Mouse (Mus musculus): ENCODE results near the gene Car5a. TPM values are rescaled to one million over a fixed set of nuclear protein-coding genes. Genes with fewer than 3 reads are reported as not detected.

Gene Car5a
- total and polyA plus RNA-seq, 2 experiments: 92.0 to 203 TPM

GRCm38 (mm10) chr8:121903977-121904376, 40.7 kb downstream of the Car5a start:
- H3K27me3 ChIP-seq (ENCODE audit: control insufficient read depth, insufficient read depth, low read length): no peaks in the 10 kb centered on the region
- TF ChIP-seq POLR2A (IDR thresholded peaks at IDR 0.05; ENCODE audit: extremely low read depth, insufficient read depth, low read length) (no peak), CTCF (IDR thresholded peaks at IDR 0.05; ENCODE audit: low read depth, low read length) (no peak)
- no peak overlapping the region for H3K9ac ChIP-seq (ENCODE audit: low read depth, low read length)
- H3K4me3 ChIP-seq (ENCODE audit: insufficient read depth, low read depth, low read length): no peak overlapping the region
- 84% methylated on average over 6 of the region's 6 CpGs for WGBS
- no peaks in the 10 kb centered on the region; the same call in 1 of the 2 replicates for H3K79me2 ChIP-seq (ENCODE audit: control insufficient read depth, insufficient read depth, low read length)
- no peak overlapping the region for H3K27ac ChIP-seq (replicated peaks; ENCODE audit: insufficient read depth, low read depth, low read length)
- peaks cover 4% of the 10 kb centered on the region for H3K4me1 ChIP-seq (ENCODE audit: control insufficient read depth, insufficient read depth, low read length)
- no peak for DNase-seq (ENCODE audit: extremely low read depth, low read depth, low spot score)
- H3K36me3 ChIP-seq (ENCODE audit: control insufficient read depth, insufficient read depth, low read length): no peaks in the 10 kb centered on the region

DNA sequence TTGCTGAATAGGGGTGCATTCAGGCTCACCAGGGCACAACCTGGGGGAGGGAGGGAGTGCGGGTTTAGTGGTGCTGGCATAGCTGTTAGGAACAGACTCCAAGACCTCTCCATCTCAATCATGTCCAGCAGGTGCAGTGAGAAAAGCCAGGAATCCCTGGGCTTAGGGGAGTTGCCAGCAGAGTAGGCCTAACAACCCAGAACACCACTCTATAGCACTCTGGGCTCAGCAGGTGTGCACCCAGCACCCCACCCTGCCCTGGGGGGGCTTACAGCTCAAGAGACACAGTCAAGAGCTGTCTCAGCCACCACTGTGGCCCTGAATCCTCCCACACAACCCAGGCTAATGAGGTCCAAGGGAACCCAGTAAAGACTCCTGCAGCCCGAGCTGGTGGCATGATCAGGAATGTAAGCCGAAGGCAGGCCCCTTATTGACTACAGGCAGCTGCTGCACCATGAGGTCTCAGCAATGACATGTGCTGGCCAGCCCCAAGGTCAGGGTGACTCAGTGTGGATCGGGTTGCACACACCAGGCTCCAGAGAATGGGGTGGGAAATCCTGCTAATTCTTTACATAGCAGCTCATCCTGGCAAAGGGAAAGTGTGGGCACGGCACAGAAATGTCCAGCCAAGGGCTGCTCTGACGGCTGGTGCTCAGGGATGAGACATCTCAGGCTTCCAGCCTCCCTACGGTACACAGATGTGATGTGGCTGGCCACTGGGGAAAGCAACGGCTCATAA, 43.0 kb downstream of the Car5a start:
- Histone ChIP-seq H3K9ac (ENCODE audit: low read depth, low read length) (no peak overlapping the region), H3K4me3 (ENCODE audit: insufficient read depth, low read depth, low read length) (no peak overlapping the region), H3K36me3 (ENCODE audit: control insufficient read depth, insufficient read depth, low read length) (no peaks in the 10 kb centered on the region), H3K27ac (replicated peaks; ENCODE audit: insufficient read depth, low read depth, low read length) (no peak overlapping the region), H3K4me1 (ENCODE audit: control insufficient read depth, insufficient read depth, low read length) (peaks cover 19% of the 10 kb centered on the region), H3K79me2 (ENCODE audit: control insufficient read depth, insufficient read depth, low read length) (no peaks in the 10 kb centered on the region), H3K27me3 (ENCODE audit: control insufficient read depth, insufficient read depth, low read length) (no peaks in the 10 kb centered on the region)
- no peak for TF ChIP-seq CTCF (IDR thresholded peaks at IDR 0.05; ENCODE audit: low read depth, low read length)
- no peak for DNase-seq (ENCODE audit: extremely low read depth, low read depth, low spot score)
- 80% methylated on average over 8 of the region's 8 CpGs for WGBS

DNA sequence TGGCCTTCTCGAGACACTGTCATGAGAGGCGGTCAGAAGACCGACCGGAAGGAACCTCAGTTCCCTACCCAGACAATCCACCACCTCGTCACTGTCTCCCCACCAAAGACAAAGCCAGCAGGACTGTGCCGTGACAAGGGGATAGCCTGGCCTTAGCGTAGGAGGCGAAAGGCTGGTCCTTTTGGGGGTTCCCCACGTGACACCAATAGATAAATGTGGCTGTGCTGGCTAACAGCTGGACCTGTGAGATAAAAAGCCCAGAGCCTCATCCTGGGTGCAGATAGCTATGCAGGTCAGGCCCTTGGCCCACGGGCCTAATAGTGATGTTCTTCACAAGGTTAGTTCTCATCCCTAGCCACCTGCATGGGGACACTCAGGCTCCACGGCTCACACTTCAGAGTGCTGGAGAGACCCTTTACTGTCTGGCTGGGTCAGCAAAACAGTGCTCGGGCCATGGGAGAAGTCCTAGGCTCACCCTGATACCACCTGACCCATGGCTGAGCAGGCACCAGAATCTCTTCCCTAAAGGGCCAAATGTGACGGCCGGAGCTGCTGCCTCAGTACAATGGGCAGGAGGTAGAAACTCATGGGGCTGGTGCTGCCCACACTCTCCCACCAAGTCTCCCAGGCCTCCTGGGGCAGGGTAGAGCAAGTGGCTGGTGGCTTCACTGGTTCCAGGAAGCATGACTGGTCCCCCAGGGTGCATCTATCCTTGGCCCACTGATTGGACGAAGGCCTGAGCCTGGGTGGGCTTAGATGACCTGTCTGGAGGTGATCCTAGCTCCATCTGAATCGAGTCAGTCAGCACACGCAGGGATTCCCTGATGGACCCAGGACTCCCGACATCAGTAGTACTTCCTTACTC, 45.3 kb downstream of the Car5a start:
- Histone ChIP-seq H3K9ac (ENCODE audit: low read depth, low read length) (no peak overlapping the region), H3K4me1 (ENCODE audit: control insufficient read depth, insufficient read depth, low read length) (peaks cover 19% of the 10 kb centered on the region), H3K79me2 (ENCODE audit: control insufficient read depth, insufficient read depth, low read length) (no peaks in the 10 kb centered on the region), H3K4me3 (ENCODE audit: insufficient read depth, low read depth, low read length) (no peak overlapping the region), H3K27me3 (ENCODE audit: control insufficient read depth, insufficient read depth, low read length) (no peaks in the 10 kb centered on the region), H3K27ac (replicated peaks; ENCODE audit: insufficient read depth, low read depth, low read length) (no peak overlapping the region), H3K36me3 (ENCODE audit: control insufficient read depth, insufficient read depth, low read length) (no peaks in the 10 kb centered on the region)
- 92% methylated on average over 18 of the region's 18 CpGs for WGBS
- TF ChIP-seq CTCF (IDR thresholded peaks at IDR 0.05; ENCODE audit: low read depth, low read length) (no peak), POLR2A (IDR thresholded peaks at IDR 0.05; ENCODE audit: extremely low read depth, insufficient read depth, low read length) (no peak)
- no peak for DNase-seq (ENCODE audit: extremely low read depth, low read depth, low spot score)

DNA sequence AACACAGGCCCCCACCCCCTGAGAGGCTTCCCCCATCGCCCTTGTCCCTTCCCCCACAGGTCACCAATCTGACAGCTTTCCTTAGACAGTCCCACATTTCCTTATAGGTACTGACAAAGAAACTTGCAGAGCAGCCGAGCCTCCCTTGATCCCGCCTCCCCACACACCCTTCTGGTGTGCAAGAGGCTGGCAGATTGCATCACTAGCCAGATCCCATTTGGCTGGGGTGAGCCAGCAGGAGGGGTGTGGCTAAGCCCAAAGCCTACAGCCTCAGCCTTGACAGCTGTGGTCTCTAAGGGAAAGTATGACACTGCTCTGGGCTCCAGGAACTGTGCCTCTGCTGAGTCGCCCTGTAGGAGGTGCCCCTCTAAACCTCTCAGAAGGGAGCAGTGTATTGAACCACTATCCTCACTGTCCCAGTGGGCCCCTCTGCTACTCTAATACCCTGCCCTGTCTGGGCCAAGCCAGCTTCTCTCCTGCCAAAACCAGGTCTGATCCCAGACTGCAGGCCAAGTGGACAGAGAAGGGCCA, 46.2 kb downstream of the Car5a start:
- H3K4me3 ChIP-seq (ENCODE audit: insufficient read depth, low read depth, low read length): no peak overlapping the region
- no peaks in the 10 kb centered on the region for H3K27me3 ChIP-seq (ENCODE audit: control insufficient read depth, insufficient read depth, low read length)
- no peak overlapping the region for H3K9ac ChIP-seq (ENCODE audit: low read depth, low read length)
- DNase-seq (ENCODE audit: extremely low read depth, low read depth, low spot score): peak; percentile 90
- H3K36me3 ChIP-seq (ENCODE audit: control insufficient read depth, insufficient read depth, low read length): no peaks in the 10 kb centered on the region
- TF ChIP-seq CTCF (IDR thresholded peaks at IDR 0.05; ENCODE audit: low read depth, low read length): no peak
- TF ChIP-seq POLR2A (IDR thresholded peaks at IDR 0.05; ENCODE audit: extremely low read depth, insufficient read depth, low read length): no peak
- peaks cover 19% of the 10 kb centered on the region for H3K4me1 ChIP-seq (ENCODE audit: control insufficient read depth, insufficient read depth, low read length)
- no peaks in the 10 kb centered on the region for H3K79me2 ChIP-seq (ENCODE audit: control insufficient read depth, insufficient read depth, low read length)
- H3K27ac ChIP-seq (replicated peaks; ENCODE audit: insufficient read depth, low read depth, low read length): peak overlapping the region; percentile 59
- WGBS: 11% methylated on average over 4 of the region's 4 CpGs

GRCm38 (mm10) chr8:121897871-121898381, 46.8 kb downstream of the Car5a start:
- Histone ChIP-seq H3K27ac (replicated peaks; ENCODE audit: insufficient read depth, low read depth, low read length) (peak overlapping the region; percentile 38), H3K79me2 (ENCODE audit: control insufficient read depth, insufficient read depth, low read length) (no peaks in the 10 kb centered on the region), H3K27me3 (ENCODE audit: control insufficient read depth, insufficient read depth, low read length) (no peaks in the 10 kb centered on the region), H3K36me3 (ENCODE audit: control insufficient read depth, insufficient read depth, low read length) (no peaks in the 10 kb centered on the region), H3K9ac (ENCODE audit: low read depth, low read length) (no peak overlapping the region), H3K4me1 (ENCODE audit: control insufficient read depth, insufficient read depth, low read length) (peaks cover 19% of the 10 kb centered on the region), H3K4me3 (ENCODE audit: insufficient read depth, low read depth, low read length) (no peak overlapping the region)
- no peak for TF ChIP-seq POLR2A (IDR thresholded peaks at IDR 0.05; ENCODE audit: extremely low read depth, insufficient read depth, low read length)
- TF ChIP-seq CTCF (IDR thresholded peaks at IDR 0.05; ENCODE audit: low read depth, low read length): no peak
- DNase-seq (ENCODE audit: extremely low read depth, low read depth, low spot score): peak; percentile 69
- 16% methylated on average over 7 of the region's 7 CpGs for WGBS

Measured in liver, adult 2 months (tissue).